Mouse (Mus musculus) gastrocnemius, postnatal 25 days (tissue): ENCODE measurements around the gene Syt3. TPM values are rescaled to one million over a fixed set of nuclear protein-coding genes. Genes with fewer than 3 reads are reported as not detected.

ENCODE experiments used
- DNase-seq: peaks from one replicate; pipeline ENCODE4 v3.0.0; 2022
- total RNA-seq, 2 experiments: library from RNA; stranded (reverse); gene quantifications; 1 replicate in 1 of 2; 2 replicates in 1 of 2; pipeline ENCODE4 v1.2.3; 2021

The Syt3 gene
- total RNA-seq, 2 experiments from 2014 or later = 1.1 to 1.8 TPM

- no peak for DNase-seq
Measured at GRCm38 (mm10) chr7:44356590-44357481, 27.1 kb upstream of the Syt3 start.

DNA sequence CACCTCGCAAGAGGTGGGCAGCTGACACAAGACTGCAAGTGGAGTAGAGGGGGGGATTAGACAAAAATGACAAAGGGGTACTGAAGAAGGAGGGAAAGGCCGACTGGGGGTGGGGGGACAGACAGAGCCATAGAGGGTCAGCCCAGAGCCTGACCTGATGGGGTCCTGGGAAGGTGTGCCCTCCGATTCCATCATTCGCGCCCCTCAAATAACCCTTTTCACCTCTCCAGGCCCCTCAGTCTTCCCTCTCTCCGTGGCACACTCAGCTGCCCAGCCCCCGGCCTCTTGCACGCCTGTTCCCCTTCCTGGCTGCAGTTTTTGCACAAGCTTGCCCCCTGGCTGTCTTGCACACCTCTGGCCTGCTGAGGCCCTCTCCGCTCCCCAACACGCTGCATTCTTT is 26.4 kb upstream of the Syt3 start:
- DNase-seq = no peak

- no peak for DNase-seq
Measured at GRCm38 (mm10) chr7:44358012-44358411, 25.9 kb upstream of the Syt3 start.

GRCm38 (mm10) chr7:44358886-44359654 is 24.8 kb upstream of the Syt3 start:
- no peak for DNase-seq

GRCm38 (mm10) chr7:44359908-44360672 is 23.8 kb upstream of the Syt3 start:
- DNase-seq = peak; percentile 79

DNA sequence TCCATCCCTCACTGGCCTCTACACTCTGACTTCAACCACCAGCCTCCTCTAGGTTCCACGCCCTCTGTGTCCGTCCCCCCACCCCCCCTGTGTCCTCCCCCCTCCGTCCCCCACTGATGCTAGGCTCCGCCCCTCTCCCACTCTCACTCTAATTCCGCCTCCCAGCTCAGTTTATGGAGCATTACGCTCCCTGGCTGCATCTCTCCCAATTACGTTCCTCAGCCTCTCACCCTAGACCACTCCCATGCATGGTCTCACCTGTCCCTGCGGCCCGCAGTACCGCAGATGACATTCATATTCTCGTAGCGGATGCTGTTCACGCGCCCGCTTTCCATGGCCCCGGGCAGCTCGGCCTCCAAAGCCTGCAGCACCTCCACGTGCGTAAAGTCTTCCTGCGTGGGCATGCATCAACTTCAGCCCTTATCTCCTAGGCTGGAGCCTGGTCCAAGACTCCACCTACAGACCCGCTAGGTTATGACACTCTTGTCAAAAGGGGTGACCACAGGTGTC is 23.1 kb upstream of the Syt3 start:
- no peak for DNase-seq

DNA sequence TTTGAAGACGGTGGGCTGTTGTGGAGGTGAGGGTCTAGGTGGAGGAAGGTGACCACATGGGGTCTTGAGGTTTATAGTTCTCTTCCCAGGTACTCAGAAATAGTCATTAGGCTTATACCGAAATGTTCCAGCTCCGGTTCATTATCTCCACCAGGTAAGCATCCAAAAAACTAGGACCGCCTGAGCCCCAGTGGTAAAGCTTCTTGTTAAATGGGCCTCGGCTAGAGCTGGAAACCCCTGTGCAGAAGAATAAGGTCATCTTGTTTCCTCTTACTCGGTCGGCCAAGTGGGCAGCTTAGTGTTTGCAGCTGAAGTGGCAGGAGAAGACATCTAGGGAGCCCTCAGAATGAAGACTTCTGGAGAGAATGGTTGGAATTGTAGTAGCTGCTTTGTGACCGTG is 11.2 kb upstream of the Syt3 start:
- no peak for DNase-seq

DNA sequence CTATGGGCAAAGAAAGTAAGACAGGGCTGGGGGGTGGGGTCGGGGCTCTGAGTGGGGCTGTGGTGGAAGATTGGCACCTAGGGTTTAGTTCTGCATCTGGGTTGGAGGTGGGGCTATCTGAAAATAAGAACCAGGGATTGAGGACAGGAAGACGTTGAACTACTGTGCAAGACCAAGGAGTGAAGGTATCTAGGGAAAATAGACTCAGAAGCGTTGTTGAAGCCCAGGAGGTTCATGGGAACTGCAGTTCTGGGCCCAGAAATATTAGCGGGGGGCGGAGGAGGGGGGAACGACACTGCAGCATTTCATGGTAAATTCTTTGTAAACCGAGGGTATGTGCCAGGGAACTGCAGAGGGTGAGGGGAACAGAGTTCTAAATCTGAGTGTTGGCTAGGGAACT is 10.4 kb upstream of the Syt3 start:
- no peak for DNase-seq

DNA sequence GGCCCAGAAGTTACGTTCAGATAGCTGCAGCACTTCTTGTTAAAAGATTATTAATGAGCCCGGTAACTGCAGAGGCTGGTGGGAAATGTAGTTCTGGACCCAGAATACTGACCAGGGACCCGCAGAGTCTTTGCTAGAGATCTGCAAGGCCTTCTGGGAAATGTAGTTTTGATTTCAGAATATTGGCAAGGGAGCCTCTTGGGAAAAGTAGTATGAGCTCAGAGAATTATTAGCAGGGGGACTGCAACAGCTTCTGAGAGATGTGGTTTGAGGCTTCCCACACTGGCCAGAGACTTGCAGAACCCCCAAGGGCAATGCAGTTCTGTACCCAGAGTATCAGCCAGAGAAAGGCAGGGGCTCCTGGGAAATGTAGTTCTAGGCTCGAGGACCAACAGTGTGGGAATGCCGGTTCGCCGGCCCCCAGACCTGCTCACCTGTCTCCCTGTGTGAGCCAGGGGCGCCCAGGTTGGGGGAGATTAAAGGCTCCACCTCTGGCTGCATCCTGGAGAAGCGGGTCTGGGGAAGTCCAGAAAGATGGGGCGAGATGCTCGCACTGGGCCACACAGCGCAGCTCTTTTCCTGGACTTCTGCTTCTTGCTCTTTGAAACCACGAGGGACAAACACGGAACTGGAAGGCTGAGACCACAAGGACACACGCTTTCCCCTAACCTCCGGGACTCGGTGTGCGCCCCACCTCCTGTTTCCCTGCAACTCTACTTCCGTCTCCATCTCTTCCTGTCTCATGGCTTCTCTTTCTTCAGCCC is 9.8 kb upstream of the Syt3 start:
- peak; percentile 83 for DNase-seq

DNA sequence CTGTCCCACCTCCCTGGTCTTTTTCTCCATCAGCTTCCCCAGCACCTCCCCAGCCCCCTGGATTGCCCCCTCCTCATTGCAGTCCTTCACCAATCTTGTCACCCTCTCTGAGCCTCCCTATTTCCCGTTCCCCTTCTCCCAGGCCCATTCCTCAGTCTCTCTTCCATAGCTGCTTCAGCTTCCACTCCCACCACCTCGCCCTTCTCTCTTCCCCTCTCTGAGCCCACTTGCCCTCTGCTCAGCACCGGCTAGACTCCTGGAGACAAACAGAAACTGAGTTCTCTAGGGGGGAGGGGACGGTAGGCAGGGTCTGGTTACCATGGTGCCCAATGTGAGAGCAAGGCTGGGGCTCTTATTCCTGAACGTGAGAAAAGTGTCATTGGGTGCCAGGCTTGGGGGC is 9.1 kb upstream of the Syt3 start:
- no peak for DNase-seq

- DNase-seq = no peak
Measured at GRCm38 (mm10) chr7:44375207-44375606, 8.7 kb upstream of the Syt3 start.

GRCm38 (mm10) chr7:44375793-44376192 is 8.1 kb upstream of the Syt3 start:
- no peak for DNase-seq

- DNase-seq = no peak
Measured at GRCm38 (mm10) chr7:44378290-44378689, 5.6 kb upstream of the Syt3 start.

- DNase-seq = no peak
Measured at GRCm38 (mm10) chr7:44382541-44382940, 1.4 kb upstream of the Syt3 start.

DNA sequence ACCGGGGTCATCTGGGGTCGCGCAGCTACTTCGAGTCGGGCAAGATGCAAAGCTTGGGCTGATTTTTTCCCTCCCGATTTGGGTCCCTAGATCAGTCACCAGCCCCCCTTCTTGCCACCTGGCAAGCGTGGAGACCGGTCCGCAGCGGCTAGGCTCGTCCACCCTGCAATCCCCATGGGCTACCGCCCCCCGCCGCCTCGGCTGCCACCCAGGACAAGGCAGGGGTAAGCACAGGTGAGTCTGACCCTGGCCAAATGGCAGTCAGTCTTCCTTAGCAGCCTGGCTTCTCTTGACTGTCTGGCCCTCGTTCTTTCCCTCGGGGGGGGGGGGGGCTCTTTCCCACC is 786 bp downstream of the Syt3 start:
- DNase-seq = no peak

DNA sequence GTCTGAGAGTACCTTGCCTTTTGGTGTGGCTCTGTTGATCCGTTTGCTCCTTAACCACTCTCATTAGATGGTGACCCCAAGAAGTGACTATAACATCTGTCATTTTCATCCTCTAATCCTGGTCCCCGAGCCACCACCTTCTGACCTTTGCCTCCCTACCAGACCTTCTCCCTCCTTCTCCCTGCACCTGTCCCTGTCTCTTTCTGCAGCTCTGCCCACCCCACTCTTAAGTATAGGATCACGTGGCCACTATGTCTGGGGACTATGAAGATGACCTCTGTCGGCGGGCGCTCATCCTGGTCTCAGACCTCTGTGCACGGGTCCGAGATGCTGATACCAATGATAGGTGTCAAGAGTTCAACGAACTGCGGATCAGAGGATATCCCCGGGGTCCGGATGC is 1.8 kb downstream of the Syt3 start, which contains the start of gene 1700008O03Rik:
TSS of gene 1700008O03Rik (minus strand) at position 101 of the 400 bp plus-strand sequence.
- no peak for DNase-seq

GRCm38 (mm10) chr7:44391831-44392230 is 7.9 kb downstream of the Syt3 start:
- no peak for DNase-seq

DNA sequence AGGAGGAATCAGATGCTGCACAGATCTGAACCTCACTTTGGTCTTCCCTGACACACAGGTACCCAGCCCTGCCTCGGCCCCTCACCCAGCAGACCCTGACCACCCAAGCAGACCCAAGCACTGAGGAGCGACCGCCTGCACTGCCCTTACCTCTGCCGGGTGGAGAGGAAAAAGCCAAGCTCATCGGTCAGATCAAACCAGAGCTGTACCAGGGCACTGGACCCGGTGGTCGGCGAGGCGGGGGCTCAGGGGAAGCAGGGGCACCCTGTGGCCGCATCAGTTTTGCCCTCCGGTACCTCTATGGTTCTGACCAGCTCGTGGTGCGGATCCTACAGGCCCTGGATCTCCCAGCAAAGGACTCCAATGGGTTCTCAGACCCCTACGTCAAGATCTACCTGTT is 8.4 kb downstream of the Syt3 start:
- no peak for DNase-seq

DNA sequence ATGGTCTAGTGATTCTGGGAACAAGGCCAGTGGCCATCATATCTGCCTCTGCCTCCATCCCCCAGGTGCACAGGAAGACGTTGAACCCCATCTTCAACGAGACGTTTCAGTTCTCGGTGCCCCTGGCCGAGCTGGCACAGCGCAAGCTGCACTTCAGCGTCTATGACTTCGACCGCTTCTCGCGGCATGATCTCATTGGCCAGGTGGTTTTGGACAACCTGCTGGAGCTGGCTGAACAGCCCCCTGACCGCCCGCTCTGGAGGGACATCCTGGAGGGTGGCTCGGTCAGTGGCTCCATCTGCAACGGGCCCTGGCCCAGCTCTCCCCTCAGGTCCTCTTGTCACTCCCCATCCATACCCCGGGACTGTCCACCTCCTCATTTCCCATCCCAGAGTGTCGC is 9.4 kb downstream of the Syt3 start:
- no peak for DNase-seq

DNA sequence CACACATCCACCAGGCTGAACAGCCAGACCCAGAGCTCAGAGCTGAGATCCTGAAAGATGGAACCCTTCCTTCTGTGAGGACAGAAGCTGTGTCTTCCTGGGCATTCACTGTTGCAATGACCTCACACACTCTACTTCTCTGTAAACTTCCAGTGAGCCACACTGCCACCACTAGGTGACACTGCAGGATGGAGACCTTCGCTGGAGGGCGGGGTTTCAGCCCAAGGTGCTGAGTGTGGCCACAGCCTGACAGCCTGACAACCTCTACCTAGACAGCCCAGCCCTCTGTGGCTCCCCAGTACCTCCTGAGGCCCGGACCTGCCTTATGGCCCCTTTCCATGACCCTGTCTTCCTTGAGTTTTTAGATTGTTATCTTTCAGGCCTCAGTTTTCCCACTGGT is 14.7 kb downstream of the Syt3 start:
- peak; percentile 38 for DNase-seq

- no peak for DNase-seq
Measured at GRCm38 (mm10) chr7:44401673-44402072, 17.8 kb downstream of the Syt3 start.
